Mouse (Mus musculus) frontal cortex, postnatal 10 days (tissue): ENCODE results near the gene Mrps33.

Experiments
- DNase-seq, 2 experiments: peaks; one replicate each; pipeline ENCODE4 v3.0.0; 2022; ENCODE audit warnings: low spot score in 2 of 2, mixed read lengths in 1 of 2

Mrps33 gene

GRCm38 (mm10) chr6:39780857-39781666 lies 29.7 kb downstream of the Mrps33 start:
- no peak for DNase-seq

GRCm38 (mm10) chr6:39778506-39778905 lies 32.3 kb downstream of the Mrps33 start:
- no peak for DNase-seq

- DNase-seq = no peak
These were observed 34.5 kb downstream of the Mrps33 start for GRCm38 (mm10) chr6:39776275-39776674.

DNA sequence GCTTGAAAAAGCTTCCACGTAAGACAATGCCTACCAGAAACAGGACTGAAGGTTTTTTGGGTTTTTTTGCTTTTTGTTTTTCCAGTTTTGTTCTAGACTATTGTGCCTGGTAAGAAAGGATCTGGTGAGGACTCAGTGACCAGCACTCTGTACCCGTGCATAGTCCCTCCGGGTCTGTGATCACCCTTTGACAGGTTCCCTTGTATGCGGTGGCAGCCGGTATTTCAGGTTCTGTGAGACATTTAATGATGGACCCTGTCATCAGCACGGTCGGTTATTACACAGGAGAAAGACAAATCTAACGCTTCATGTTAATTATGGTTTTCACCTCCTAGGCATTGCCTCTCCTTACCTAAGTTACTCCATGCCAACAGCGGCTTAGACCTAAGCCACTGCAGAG lies 35.8 kb downstream of the Mrps33 start:
- no peak for DNase-seq

- no peak for DNase-seq
These were observed 53.6 kb downstream of the Mrps33 start for GRCm38 (mm10) chr6:39757229-39757628.
